Mouse (Mus musculus): ENCODE results near the gene Ighmbp2.
"Not testable (repeated sequence)": the region's sequence is repeated elsewhere in the genome, so short reads cannot be mapped to it uniquely, and the experiment has no call there.

The Ighmbp2 gene

DNA sequence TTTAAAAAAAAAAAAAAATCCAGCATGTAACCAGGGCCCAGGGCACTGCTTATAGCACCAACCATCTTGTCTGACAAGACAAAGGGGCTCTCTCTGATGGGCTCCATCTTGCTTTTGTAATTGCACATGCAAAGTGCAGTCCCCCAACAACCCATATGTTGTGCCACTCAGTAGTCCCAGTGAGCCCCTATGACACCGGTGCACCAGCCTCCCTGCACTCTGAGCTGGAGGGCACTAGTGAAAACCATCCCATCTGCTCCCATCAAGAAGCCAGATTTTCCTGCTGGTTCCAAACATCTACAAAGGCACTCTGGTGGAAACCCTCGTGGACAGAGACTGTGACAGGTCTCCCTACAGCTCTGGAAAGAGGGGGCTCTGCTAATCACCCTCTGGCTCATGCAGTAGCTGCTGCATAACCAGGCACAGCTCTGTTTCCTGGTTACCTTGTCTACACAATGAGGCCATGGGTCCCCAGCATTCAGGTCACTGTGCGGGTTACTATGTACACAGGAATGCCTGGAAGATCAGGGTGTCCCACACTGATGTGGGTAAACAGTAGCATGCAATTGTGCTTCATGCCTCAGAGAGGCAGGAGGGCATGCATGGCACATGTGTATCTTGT lies 7.0 kb downstream of the Ighmbp2 start:
- no peak for DNase-seq

DNA sequence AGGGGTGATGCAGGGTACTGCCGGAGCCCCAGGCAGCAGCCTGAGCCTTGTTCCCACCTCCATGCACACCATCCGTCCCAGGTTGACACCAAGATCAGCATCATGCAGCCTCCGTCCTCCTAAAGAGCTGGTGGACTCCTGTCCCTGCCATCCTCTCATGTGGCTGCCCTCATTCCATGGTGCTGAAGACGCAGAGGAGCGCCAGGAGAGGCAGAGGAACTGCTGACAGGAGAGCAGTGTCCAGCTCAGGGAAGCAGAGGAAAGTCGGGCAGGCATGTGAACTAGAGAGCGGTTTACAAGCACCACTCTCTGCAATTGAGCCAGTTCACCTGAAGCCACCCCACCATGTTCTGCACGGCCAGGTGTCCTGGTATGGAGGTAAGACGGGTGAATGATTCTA lies 9.5 kb downstream of the Ighmbp2 start:
- no peak for DNase-seq

DNA sequence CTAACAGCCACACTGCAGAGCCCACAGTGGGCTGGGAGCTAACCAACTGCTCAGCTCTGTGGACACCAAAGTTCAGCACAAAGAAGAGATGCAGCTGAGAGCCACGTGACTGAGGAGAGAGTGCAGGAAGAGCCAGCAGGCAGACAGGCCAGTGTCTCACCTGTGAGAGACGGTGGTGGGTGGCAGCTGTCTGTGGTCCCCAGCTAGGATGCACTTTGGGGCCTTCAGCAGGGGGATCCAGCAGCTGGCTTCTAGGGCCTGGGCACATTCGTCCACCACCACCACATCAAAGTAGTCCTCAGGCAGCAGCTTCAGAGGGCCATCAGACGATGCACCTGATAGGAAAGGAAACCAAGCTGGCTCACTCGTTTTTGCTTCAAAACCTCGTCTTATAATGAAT lies 11.5 kb downstream of the Ighmbp2 start:
- no peak for DNase-seq

DNA sequence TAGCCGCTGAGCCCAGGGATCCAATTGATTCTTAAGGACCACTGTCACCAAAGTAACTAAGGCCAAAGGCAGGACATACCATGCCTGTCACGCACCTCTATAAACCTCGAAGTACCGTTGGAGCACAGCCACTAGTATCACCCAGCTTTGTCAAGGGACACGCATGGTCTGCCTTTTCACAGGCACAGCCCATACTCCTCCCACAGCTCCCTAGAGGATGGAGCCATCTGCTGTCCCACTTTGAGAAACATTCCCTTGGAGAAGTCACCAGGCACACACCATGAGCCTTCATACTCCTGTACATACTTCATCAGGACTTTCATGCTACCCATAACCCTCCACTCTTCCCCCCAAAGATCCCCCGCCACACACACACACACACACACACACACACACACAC lies 13.0 kb downstream of the Ighmbp2 start:
- no peak for DNase-seq

DNA sequence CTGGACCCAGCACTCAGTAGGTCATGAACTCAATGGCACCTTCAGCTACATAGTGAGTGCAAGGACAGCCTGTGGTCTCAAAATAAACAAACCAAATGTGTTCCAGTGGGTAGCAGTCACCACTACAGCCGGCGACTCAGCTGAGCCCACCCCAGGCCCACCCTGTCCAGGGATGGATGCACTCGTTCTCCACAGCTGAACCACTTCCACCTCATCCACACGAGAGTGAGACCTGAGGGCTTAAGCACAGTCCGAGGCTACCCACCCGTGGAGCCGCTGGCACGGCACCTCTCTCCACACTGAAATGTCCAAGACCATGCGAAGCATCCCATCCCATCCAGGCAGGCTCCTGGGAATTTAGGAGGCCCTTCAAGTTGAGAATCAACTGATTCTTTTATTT lies 13.5 kb downstream of the Ighmbp2 start:
- no peak for DNase-seq

DNA sequence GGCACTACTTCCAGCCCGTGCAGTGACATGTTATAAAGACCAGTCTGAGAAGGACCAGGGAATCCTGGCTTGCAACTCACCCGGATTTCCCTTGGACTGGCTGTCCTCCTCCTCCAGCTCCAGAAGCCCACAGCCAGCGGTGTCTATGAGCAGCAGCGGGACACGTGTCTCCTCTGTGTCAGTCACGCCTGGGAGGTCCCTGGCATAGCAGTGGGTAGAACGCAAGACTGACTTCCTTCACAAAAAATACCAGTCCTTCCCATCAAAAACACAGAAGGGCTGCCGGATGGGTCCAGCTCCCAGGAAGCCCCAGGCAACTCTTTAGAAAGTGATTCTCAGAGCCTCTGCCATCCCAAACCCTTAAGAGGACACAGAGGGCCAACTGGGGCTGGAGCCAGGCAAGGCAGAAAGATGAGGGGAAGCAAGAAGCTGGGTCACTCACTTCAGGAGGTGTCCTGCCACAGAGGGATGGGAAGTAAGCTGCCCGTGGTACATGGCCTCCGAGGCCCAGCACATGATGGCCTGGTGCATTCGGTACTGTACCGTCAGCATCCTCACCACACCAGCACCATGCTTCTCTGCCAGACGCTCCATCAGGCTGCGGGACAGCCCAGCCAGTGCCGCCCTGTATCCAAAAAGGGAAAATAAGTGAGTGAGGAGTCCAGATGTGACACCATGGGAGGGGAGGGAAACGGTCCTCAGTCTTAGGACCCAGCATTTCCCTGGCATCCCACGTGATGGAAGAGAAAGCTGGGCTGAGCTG lies 14.4 kb downstream of the Ighmbp2 start:
- DNase-seq, result no peak

DNA sequence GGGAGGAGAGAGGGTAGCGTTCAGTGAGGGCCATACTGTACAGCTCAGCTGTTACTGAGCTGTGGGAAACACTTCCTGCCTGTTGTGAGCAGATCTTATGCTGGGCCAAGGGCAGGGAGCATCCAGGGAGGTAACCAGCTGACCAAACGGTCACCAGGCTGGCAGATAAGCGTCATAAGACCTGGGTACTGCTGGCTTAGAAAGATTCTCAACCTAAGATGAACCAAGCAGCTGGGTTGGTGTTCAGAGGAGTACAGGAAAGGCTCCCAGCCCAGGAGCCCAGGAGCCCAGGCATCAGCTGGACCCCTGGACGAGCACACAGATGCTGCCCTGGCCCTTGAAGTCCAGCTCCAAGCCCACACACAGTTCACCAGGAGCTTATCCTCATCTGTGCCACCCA lies 15.5 kb downstream of the Ighmbp2 start:
- no peak for DNase-seq

DNA sequence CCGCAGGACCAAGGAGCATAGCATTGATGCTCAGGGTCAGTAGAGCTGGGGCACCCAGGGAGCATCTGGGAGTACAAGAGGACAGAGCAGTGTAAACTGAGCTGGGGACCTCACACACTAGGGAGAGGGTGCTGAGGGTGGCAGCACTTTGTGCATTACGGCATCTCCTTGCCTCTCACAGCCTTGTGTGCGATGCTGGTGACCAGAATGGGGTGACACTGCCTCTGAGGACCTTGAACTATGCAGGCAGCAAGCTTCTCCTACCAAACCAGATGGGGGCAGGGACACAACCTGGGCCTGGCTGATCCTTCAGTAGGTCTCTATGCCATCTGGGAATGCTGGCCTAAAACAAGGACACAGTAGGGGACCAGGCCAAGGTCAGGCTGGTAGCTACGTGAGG lies 16.1 kb downstream of the Ighmbp2 start:
- DNase-seq, result no peak

DNA sequence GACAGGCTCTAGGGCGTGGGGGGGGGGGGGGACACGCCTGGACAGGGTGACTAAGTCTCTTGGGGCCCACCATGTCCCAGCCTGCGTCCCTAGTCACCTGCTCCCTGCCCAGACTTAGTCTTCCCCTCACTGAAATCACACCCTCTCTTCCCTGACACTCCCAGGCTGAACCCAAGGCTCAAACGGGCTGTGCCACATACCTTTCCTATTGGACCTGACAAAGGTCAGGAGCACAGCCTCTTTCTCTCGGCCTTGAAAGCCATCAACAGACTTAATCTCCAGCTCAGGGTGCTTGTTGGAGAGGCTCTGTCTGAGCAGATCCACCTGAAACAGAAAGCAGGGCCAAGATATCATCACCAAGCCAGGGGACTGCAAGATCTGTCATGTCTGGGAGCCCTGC lies 16.7 kb downstream of the Ighmbp2 start:
- no peak for DNase-seq

DNA sequence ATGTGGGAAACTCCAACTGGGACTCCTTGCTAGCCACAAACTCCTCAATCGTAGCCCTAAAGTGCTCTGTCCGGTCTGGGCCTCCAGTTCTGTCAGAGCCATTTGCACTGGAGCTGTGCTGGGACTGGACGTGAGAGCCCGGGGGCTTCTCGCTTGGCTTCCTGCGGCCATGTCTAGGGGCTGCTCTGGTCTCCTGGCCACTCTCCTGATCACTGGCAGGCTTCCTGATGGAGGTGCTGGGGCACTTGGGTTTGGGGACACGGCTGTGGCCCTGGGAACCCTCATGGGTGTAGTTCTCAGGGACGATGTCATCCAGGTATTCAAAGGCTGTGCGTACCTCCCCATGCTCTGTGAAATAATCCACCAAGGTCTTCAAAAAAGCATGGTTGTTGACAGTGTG lies 17.6 kb downstream of the Ighmbp2 start:
- DNase-seq, result no peak

DNA sequence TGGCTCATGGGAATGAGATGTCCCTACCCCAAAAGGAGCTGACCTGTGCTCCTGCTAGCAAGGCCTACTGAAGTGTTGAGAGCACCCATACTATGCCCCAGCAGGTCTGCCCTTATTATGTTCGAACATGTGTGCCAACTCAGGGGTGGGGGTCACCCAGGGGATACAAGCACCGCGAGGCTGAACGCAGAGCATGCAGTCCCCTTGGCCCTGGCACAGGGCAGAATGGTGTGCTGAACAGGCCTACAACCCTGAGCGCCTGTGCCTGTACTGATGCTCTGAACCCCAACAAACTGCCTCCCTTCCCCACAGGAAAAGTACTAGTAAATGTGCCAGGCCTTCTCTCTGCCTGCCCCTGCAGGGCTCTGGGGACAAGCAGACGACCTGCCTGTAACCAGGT lies 18.5 kb downstream of the Ighmbp2 start:
- DNase-seq, result no peak

DNA sequence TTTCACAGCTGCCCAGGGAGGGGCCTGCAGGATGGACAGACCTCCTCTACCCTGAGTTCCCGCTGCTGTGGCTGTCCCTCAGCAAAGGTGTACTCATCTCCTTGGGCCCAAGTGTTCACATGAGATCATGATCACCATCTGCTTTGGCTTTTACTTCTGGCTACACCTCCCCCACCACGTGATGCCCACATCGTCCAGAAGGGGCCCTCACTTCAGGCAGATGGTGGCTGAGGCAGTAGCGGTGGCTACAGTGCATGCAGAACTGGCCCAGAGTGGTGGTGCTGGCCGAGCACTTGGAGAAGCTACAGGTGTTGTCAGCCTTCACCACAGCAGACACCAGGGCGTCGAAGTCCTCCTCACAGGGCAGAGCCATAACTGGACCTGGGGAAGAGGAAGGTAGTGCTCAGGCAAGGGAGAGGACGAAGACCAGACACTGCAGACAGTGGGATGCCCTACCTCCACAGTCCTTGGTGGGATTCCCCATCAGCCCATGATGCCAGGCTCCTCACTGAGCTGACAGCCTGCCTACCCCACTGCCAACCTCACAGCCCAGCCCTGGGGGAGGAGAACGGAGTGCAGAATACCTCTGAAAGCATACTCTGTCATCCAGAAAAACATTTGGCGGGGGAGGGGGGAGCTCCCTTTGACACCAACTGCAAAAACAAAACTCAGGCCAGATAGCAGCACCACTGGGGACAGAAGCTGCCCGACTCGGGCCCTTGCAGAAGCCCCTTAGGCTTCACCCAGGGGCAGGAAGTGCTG lies 20.9 kb downstream of the Ighmbp2 start:
- no peak for DNase-seq

DNA sequence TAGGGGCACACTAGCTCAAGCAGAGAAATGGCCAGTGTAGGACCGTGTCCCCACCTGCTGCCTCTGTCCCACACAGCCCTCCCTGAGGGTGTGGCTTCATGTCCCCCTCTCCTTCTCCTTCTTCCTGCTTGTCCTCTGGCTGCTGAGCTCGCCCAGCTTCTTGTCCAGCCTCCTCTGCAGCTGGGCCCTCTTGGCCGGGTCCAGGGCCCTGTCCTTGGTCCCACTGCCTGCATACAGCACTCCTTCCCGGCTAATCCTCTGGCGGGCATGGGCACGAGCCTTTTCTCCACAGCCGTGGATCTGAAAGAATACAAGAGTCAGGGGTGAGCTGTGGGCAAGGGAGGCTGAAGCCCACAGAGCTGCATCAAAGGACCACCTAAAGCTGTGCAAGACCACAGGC lies 21.5 kb downstream of the Ighmbp2 start:
- DNase-seq, result no peak

DNA sequence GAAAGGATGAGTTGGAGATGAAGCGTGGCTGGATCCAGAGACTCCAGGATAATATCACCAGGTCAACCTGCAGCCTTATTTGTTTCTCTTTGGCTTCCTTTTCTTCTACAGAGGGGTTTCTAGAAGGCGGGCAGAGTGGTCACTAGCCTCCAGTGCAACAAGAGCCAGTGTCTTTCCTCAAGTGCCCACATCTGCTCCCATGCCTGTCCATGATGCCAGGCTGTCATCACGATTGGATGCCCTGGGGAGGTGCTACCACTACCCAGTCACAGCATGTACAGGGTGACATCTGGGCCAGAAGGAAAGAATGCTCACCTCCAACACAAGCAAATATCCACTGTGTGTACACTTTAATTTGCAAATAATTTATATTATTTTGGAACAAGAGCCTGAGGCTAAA lies 22.2 kb downstream of the Ighmbp2 start:
- no peak for DNase-seq

DNA sequence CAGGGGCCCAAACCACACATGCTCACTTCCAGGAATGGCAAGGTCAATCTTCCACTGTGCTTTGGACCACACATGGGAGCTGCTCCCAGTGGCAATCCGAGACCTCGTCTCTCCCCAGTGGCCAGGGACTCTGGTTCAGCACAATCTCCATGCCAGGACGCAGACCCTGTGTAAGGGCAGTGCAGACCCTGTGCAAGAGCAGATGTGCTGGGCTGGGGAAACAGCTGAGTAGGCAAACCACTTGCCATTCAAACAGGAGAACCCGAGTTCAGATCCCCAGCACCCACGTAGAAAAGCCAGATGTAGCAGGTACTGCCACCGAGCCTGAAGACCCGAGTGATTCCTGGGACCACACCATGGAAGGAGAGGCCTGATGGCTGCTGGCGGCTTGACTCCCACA lies 22.8 kb downstream of the Ighmbp2 start:
- no peak for DNase-seq

DNA sequence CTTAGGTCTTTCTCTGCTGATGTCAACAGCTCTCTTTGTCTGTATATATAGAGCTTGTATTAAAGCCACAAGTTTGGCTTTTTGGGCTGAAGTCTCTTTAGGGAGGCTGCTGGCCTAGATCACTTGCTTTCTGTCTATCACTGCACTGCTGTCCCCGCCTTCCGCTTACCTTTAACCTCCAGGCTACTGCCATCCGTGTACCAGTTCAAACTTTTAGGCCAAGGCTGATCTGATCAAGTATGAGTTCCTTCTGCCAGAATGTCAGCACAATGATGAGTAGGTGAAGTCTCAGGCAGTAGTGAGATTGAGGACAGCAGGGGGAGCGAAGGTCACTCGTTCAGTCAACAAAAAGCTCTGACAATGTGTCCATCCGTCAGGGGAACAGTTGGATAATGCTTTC lies 57.6 kb downstream of the Ighmbp2 start:
- DNase-seq, result not testable (repeated sequence)

DNA sequence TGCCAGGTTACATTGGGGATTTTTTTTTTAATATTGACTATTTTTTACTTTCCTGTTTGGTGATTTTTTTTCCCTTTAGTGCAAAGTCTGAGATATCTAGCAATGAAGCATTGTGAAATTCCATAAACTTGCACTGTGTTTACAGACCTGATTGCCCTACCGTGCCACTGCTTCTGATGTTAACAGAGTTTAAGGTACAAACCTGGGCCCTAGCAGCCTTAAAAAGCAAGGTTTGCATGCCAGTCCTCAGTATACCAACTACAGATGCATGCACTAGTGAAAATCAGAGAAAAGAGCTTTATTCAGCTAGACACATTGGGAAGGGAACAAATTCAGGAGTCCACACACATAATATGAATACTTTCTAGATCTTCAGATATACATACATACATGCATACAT lies 67.9 kb downstream of the Ighmbp2 start:
- DNase-seq, result not testable (repeated sequence)
